Mouse (Mus musculus) spleen, adult 2 months (tissue): Measurements from ENCODE around the gene D6Ertd527e.

Experiments
- CTCF ChIP-seq: fragments of 200-500 bp; IDR thresholded peaks from 2 replicates; pipeline ENCODE4 v1.5.1; 2011; ENCODE audit warnings: mild to moderate bottlenecking, inconsistent platforms; ENCODE audit not compliant: insufficient read depth, insufficient read length, insufficient replicate concordance; ENCODE audit errors: extremely low read depth
- POLR2A ChIP-seq: fragments of 200-500 bp; IDR thresholded peaks from 2 replicates; pipeline ENCODE4 v1.6.1; 2011; ENCODE audit warnings: low read depth, low read length, inconsistent platforms

DNA sequence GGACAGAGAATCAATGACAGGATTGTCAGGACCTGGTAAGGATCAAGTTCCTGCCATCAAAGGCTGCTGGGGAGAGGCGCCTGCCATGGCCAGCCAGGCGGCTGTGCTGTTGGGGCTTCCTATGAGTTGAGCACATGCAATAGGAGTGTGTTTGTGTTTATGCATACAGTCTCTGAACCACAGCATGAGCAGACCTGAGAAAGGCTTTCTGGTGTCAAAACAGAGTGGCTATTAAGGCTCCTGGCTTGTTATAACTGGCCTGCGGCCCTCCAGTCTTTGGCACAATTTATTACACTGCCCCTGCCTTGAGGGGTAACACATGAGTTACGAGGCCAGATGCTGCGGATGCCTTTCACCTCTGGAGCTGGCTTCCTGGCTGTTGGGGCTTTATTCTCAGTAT, 55.6 kb downstream of the D6Ertd527e start:
- TF ChIP-seq POLR2A (no peak), CTCF (no peak)
